Mouse (Mus musculus): ENCODE results near the gene Myrfl. TPM values are rescaled to one million over a fixed set of nuclear protein-coding genes. Genes with fewer than 3 reads are reported as not detected.

Myrfl gene
- total RNA-seq (2021) = not detected
- long read RNA-seq, experiment 1 = 0 reads
- long read RNA-seq, experiment 2 = 0 reads

DNA sequence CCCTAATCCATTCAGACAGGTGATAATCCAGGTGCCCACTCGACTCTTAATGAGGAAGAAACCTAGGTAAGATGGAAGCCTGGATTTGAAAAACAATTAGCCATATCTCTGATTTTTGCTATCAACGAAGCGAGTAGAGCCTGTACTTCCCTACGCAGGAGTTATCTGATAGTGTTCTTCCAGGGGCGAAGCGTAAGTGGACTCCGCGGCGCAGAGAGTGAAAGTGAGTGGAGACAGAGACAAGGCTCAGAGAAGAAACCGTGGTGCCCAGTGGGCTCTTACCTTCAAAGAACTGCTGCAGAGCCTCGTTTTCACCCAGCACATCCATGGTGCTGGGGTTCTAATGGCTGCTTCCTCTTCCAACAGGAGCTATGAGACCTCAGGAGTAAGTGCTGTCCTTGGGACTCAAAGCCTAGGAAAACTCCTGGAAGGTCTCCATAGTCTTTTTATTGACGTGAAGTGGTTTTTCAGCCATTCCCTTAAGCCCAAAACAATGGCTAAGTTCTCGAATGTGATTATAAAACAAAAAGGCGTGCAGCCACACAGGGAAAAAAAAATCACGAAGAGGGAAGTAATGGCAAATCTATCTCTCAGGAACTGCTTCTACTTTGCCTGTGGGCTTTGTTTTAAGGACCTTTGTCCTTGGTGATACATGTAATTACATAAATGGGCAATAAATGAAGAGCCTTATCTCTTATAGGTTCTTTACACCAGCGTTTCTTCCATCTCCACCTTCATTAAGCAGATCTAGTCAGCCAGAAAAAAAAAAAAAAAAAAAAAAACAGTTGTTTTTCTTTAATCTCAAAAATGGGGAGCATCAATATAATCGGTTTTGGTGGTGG, at the start of gene Myrfl:
Gene Myrfl, minus strand, starts transcription at position 584 of the 842 bp plus-strand sequence.
- no peak for DNase-seq (ENCODE audit: low spot score in 2 of 2)

- no peak for DNase-seq (ENCODE audit: low spot score in 2 of 2)
Measured at GRCm38 (mm10) chr10:116944940-116945339, 48.2 kb upstream of the Myrfl start.

DNA sequence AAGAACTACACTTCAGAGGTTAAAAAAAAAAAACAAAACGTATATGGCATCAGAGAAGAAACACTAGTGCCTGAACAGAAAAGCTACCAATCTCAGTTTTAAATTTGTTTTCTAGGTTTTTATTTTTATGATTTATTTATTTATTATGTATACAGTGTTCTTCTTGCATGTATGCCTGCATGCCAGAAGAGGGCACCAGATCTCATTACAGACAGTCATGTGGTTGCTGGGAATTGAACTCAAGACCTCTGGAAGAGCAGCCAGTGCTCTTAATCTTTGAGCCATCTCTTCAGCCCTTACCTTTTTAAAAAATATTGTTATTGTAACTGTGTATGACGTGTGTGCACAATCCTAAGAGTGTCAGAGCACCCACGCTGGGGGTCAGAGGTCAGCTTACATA, 47.4 kb upstream of the Myrfl start:
- DNase-seq (ENCODE audit: low spot score in 2 of 2) = no peak

DNA sequence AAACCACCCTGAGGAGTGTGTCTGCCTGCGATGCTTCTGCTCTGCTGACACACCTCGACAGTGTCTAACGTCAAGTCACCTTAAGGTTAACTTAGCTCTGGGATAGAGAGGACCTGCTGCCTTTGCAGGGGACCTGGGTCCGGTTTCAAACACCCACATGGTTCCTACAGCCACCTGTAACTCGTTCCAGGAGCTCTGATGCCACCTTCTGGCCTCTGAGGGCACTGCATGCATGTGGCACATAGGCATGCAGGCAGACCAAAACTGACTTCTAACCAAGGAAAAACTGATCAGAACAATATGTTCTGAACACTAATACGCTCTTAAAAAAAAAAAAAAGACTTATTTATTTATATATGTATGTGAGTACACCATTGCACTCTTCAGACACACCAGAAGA, 46.3 kb upstream of the Myrfl start:
- DNase-seq (ENCODE audit: low spot score in 2 of 2) = no peak

DNA sequence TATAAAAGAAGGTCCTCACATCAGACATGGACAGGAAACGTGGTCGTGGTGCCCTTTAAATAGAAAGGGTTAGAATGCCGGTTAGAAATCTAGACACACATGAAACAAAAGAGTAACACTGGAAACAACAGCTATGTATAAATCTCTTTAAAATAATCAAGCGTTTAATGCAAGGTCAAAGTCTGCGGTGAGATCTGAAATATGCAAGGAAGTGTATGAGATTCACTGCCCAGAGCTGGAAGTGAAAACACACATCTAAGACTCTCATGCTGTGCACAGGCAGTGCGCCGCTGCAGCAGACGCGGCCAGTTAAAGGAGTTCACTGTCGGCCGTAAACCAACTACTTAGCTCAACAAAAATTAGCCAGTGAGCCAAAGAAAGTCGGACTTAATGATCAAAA, 38.3 kb upstream of the Myrfl start:
- DNase-seq (ENCODE audit: low spot score in 2 of 2) = no peak

- no peak for DNase-seq (ENCODE audit: low spot score in 2 of 2)
Measured at GRCm38 (mm10) chr10:116933794-116934193, 37.1 kb upstream of the Myrfl start.

GRCm38 (mm10) chr10:116932418-116932817, 35.7 kb upstream of the Myrfl start:
- no peak for DNase-seq (ENCODE audit: low spot score in 2 of 2)

DNA sequence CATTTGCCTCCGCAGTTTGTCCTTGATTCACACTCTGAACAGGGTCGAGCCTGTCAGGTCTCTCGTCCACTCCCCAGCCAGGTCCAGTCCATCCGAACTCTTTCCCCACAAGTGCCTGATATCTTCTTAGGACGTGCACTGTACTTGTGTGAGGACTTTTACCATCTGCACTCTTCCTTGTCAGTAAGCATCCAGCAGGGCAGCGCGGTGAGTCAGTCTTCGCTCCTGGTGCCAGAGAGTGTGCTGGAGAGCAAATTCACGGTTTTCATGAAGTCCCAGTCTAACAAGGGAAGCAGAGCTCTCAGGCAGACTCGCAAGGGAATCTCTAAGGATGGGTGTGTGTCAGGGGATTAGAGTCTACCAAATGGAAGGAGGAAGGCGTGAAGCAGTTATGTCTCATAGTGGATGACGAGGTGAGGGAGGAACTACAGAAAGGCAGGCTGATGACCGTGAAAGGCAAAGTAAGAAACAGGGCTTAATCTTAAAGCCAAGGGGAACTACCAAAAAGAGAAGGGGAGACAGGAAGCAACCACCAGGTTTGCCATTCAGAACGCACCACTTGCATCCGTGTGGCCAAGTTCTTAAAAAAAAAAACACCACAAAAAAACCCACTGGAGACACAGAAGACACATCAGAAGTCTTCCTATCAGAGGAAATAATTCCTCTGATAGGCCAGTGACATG, 34.9 kb upstream of the Myrfl start:
- DNase-seq (ENCODE audit: low spot score in 2 of 2) = no peak

DNA sequence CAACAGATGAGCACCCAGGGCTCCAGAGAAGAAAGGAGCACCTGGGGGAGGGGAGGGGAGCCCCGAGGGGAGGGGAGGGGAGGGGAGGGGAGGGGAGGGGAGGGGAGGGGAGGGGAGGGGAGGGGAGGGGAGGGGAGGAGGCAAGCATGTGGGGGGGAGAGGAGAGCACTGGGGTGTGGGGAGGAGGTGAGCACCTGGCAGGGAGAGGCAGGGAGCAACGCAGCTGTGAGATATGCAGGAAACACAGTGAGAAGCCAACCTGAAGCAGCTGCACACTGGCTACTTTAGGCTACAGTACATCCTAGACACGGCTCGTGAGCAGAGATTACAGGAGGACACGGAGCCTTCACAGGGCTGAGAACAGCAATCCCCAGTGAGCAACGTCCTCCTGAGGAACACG, 34.2 kb upstream of the Myrfl start:
- no peak for DNase-seq (ENCODE audit: low spot score in 2 of 2)

GRCm38 (mm10) chr10:116930506-116930905, 33.8 kb upstream of the Myrfl start:
- DNase-seq (ENCODE audit: low spot score in 2 of 2) = no peak

DNA sequence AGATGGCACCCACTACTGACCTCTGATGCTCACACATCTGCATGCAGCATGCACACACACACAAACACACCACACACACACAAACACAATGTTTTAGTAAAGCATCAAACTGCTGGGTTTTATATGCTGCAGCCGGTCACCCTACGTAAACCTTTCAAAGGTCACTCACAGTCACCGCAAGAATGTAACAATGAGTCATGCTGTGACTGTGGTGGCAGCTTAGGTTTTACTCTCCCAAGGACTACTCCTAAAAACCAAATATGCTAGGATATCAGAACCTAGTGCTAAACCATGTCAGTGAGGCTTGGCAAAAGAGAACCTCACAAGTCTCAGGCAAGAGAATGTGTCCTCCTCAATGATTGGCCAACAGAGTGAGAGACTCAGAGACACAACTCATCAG, 32.1 kb upstream of the Myrfl start:
- no peak for DNase-seq (ENCODE audit: low spot score in 2 of 2)

GRCm38 (mm10) chr10:116926428-116927113, 29.9 kb upstream of the Myrfl start:
- no peak for DNase-seq (ENCODE audit: low spot score in 2 of 2)

DNA sequence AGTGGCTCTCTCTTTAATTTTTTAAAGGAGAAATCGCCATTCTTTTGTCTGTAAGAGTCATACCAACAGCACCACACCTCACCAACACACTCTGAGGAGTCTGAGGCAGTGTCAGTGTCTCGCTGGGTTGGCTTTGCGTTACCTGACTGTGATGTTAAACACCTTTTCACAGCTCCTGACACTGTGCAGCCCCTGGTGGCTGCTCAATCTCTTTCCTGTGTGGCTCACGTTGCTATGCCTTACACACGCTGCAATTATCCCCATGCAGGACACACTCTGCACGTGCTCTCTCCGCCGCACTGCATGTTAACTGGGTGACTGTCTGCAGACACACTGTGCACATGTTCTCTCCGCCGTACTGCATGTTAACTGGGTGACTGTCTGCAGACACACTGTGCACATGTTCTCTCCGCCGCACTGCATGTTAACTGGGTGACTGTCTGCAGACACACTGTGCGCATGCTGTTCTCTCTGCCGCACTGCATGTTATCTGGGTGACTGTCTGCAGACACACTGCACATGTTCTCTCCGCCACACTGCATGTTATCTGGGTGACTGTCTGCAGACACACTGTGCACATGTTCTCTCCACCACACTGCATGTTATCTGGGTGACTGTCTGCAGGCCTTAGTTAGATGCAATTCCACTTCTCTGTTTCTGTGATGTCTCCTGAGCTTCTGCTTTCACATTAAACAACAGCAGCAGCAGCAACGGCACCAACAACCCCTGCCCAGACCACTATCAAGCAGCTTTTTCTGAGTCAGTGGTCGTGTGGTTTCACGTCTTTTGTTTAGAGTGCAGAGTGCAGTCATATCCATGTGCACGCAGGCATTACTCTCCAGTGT, 27.2 kb upstream of the Myrfl start:
- no peak for DNase-seq (ENCODE audit: low spot score in 2 of 2)

DNA sequence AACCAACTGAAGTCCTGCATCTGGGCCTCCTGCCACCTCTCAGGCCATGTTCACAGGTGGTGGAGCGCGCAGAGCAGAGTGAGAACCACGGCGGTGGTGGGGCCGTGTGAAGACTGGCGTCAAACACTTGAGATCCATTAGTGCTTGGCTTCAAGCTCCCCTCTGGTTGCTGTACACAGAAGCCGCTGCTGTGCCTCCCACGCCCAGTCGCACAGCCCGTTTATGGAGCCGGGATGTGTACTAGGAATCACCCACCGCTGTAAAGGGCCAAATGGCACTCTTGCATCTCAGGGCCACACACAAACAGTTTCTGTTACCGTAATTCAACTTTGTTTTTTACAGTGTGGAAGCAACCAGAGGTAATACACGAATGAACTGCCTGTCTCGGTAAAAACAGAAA, 25.4 kb upstream of the Myrfl start:
- no peak for DNase-seq (ENCODE audit: low spot score in 2 of 2)

- no peak for DNase-seq (ENCODE audit: low spot score in 2 of 2)
Measured at GRCm38 (mm10) chr10:116921416-116921815, 24.7 kb upstream of the Myrfl start.

GRCm38 (mm10) chr10:116920641-116921040, 23.9 kb upstream of the Myrfl start:
- DNase-seq (ENCODE audit: low spot score in 2 of 2) = no peak

GRCm38 (mm10) chr10:116919368-116920317, 22.9 kb upstream of the Myrfl start:
- no peak for DNase-seq (ENCODE audit: low spot score in 2 of 2)

- DNase-seq (ENCODE audit: low spot score in 2 of 2) = no peak
Measured at GRCm38 (mm10) chr10:116916581-116916980, 19.9 kb upstream of the Myrfl start.

- DNase-seq (ENCODE audit: low spot score in 2 of 2) = no peak
Measured at GRCm38 (mm10) chr10:116915286-116915685, 18.6 kb upstream of the Myrfl start.

DNA sequence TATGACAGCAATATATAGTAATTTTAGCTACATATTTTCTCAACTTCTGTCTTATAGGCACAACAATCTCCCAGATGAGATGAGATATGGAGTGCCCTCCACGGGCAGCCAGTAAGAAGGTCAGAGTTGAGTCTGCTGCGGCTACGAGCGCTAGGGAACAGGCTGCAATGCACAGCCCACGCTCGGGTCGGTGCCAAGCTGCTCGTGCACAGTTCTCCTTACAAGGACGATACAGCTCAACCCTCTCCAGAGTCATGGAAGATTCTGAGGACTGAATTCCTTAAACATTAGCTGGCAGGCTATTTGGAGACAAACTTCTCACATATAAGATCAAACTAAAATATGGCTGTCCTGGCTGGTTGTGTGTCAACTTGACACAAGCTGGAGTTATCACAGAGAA, 17.9 kb upstream of the Myrfl start:
- peak; percentile 58 to 63 for DNase-seq (ENCODE audit: low spot score in 2 of 2)
